Mouse (Mus musculus): ENCODE results near the gene Ndel1. TPM values are rescaled to one million over a fixed set of nuclear protein-coding genes. Genes with fewer than 3 reads are reported as not detected.

Gene Ndel1
- total and polyA plus RNA-seq, 2 experiments: 33.8 to 41.3 TPM

DNA sequence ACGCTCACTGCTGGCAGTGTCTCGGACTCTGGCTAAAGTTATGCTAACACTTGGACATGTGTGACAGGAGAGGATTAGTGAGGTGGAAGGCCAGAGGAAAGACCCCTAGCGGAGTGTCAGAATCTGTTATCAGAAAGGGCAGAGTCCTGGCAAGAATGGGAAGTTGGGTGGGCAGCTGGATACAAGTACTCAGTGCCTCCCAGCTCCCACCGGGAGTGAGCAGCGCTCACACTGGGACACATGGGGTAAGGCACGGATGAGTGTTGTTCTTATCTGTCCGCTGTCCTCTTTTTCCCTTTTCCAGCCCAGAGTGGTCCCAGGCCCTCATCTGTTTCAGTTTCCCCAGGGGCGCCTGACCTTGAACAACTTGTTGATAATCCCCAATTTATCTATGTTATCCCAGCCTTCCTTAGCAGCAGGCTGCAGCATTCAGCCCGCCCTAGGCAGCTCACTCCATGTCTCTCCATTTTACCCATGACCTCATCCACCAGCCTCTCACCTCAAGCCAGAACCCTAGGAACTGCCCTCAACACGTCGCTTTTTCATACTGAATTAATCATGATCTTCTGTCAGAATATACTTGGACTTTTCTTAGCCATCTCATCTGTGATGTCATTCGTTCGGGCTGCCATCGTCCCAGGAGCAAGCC is 91.1 kb downstream of the Ndel1 start:
- H3K79me2 ChIP-seq (ENCODE audit: control insufficient read depth, insufficient read depth, low read length): no peaks in the 10 kb centered on the region
- no peak for TF ChIP-seq CTCF (IDR thresholded peaks at IDR 0.05; ENCODE audit: low read depth, low read length)
- no peak for TF ChIP-seq POLR2A (IDR thresholded peaks at IDR 0.05; ENCODE audit: extremely low read depth, insufficient read depth, low read length)
- H3K27me3 ChIP-seq (ENCODE audit: control insufficient read depth, insufficient read depth, low read length): no peaks in the 10 kb centered on the region
- no peak overlapping the region for H3K27ac ChIP-seq (replicated peaks; ENCODE audit: insufficient read depth, low read depth, low read length)
- H3K4me1 ChIP-seq (ENCODE audit: control insufficient read depth, insufficient read depth, low read length): no peaks in the 10 kb centered on the region
- no peak overlapping the region for H3K9ac ChIP-seq (ENCODE audit: low read depth, low read length)
- WGBS: 84% methylated on average over 14 of the region's 14 CpGs
- no peaks in the 10 kb centered on the region; the same call in 1 of the 2 replicates for H3K36me3 ChIP-seq (ENCODE audit: control insufficient read depth, insufficient read depth, low read length)
- no peak for DNase-seq (ENCODE audit: extremely low read depth, low read depth, low spot score)
- no peak overlapping the region for H3K4me3 ChIP-seq (ENCODE audit: insufficient read depth, low read depth, low read length)

DNA sequence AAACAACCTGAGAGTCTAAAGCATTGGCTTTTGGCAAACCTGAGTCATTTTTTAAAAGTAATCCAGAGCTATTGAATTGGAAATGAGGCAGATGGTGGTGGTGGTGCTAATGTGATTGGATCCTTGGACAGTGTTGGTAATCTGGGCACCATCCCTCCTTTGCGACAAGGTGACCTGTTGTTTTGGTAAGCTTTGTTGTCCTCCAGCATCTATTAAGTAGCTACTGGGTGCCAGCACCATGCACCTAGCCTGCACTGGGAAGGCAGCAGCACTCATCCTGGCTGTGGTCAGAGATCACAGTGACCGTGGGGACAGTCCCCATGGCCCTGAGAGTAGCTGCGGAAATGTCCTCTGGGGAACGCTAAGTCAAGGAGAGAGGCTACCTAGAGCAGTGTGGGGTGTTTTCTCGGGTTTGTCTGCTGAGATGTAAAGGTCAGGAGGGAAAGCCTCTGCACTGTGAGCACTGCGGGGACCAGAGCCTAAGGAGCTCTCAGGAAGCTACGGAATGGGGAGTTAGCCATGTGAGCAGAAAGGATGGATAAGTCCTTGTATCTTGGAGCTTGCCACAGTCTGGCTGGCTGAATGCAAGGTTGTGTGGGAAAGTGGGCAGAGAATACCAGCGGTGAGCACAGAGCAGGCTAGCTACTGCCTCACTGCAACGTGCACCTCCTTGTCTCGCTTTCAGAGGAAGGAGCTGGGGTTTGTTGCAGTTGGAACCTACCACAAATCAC is 91.8 kb downstream of the Ndel1 start:
- Histone ChIP-seq H3K27ac (replicated peaks; ENCODE audit: insufficient read depth, low read depth, low read length) (no peak overlapping the region), H3K36me3 (ENCODE audit: control insufficient read depth, insufficient read depth, low read length) (no peaks in the 10 kb centered on the region; the same call in 1 of the 2 replicates), H3K4me1 (ENCODE audit: control insufficient read depth, insufficient read depth, low read length) (no peaks in the 10 kb centered on the region), H3K4me3 (ENCODE audit: insufficient read depth, low read depth, low read length) (no peak overlapping the region), H3K27me3 (ENCODE audit: control insufficient read depth, insufficient read depth, low read length) (no peaks in the 10 kb centered on the region), H3K9ac (ENCODE audit: low read depth, low read length) (no peak overlapping the region), H3K79me2 (ENCODE audit: control insufficient read depth, insufficient read depth, low read length) (no peaks in the 10 kb centered on the region)
- TF ChIP-seq POLR2A (IDR thresholded peaks at IDR 0.05; ENCODE audit: extremely low read depth, insufficient read depth, low read length) (no peak), CTCF (IDR thresholded peaks at IDR 0.05; ENCODE audit: low read depth, low read length) (no peak)
- no peak for DNase-seq (ENCODE audit: extremely low read depth, low read depth, low spot score)
- WGBS: 90% methylated on average over 10 of the region's 10 CpGs

DNA sequence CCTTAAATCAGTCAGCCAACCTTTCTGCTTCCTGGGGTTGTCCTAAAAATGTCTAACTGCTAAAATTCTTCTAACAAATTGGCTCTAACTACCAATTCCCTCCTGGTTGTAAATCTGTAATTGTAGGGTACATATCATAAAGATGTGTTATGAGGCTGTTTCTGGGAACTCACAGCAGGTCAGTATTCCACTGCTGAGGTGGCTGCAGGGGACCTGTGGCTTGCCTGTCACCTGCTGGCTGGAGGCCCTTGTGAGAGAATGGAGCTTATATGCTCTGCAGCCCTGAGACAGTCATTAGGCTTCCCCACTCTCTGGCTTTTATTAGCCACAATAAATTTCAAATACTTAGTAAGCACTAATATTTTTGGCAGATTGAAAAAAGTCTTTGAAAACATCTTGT is 92.8 kb downstream of the Ndel1 start:
- Histone ChIP-seq H3K79me2 (ENCODE audit: control insufficient read depth, insufficient read depth, low read length) (no peaks in the 10 kb centered on the region), H3K9ac (ENCODE audit: low read depth, low read length) (no peak overlapping the region), H3K36me3 (ENCODE audit: control insufficient read depth, insufficient read depth, low read length) (no peaks in the 10 kb centered on the region), H3K4me3 (ENCODE audit: insufficient read depth, low read depth, low read length) (no peak overlapping the region), H3K27me3 (ENCODE audit: control insufficient read depth, insufficient read depth, low read length) (no peaks in the 10 kb centered on the region), H3K4me1 (ENCODE audit: control insufficient read depth, insufficient read depth, low read length) (no peaks in the 10 kb centered on the region), H3K27ac (replicated peaks; ENCODE audit: insufficient read depth, low read depth, low read length) (no peak overlapping the region)
- DNase-seq (ENCODE audit: extremely low read depth, low read depth, low spot score): no peak
- no peak for TF ChIP-seq CTCF (IDR thresholded peaks at IDR 0.05; ENCODE audit: low read depth, low read length)
- no peak for TF ChIP-seq POLR2A (IDR thresholded peaks at IDR 0.05; ENCODE audit: extremely low read depth, insufficient read depth, low read length)

DNA sequence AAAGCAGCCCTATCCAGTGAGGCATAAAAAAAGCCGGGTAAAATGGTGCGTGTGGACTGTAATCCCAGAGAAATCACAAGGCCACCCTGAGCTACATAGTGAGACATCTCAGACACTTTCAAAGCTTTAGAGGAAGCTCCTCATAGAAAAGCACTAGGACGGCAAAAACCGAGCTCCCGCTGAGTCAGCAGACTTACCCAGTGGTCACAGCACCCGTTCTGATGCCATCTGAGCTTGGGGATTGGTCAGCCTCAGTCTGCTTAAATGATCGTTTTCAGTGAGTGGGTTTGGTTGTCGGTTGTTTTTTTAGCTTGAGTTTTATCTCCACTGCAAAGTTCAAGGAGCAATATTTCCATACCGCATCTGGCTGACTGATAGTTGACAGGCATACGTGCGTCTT is 93.7 kb downstream of the Ndel1 start:
- H3K4me3 ChIP-seq (ENCODE audit: insufficient read depth, low read depth, low read length): no peak overlapping the region
- 86% methylated on average over 11 of the region's 11 CpGs for WGBS
- H3K27me3 ChIP-seq (ENCODE audit: control insufficient read depth, insufficient read depth, low read length): no peaks in the 10 kb centered on the region
- H3K36me3 ChIP-seq (ENCODE audit: control insufficient read depth, insufficient read depth, low read length): no peaks in the 10 kb centered on the region
- no peak for DNase-seq (ENCODE audit: extremely low read depth, low read depth, low spot score)
- no peak overlapping the region for H3K9ac ChIP-seq (ENCODE audit: low read depth, low read length)
- no peak overlapping the region for H3K27ac ChIP-seq (replicated peaks; ENCODE audit: insufficient read depth, low read depth, low read length)
- no peaks in the 10 kb centered on the region for H3K79me2 ChIP-seq (ENCODE audit: control insufficient read depth, insufficient read depth, low read length)
- TF ChIP-seq POLR2A (IDR thresholded peaks at IDR 0.05; ENCODE audit: extremely low read depth, insufficient read depth, low read length) (no peak), CTCF (IDR thresholded peaks at IDR 0.05; ENCODE audit: low read depth, low read length) (no peak)
- no peaks in the 10 kb centered on the region for H3K4me1 ChIP-seq (ENCODE audit: control insufficient read depth, insufficient read depth, low read length)

DNA sequence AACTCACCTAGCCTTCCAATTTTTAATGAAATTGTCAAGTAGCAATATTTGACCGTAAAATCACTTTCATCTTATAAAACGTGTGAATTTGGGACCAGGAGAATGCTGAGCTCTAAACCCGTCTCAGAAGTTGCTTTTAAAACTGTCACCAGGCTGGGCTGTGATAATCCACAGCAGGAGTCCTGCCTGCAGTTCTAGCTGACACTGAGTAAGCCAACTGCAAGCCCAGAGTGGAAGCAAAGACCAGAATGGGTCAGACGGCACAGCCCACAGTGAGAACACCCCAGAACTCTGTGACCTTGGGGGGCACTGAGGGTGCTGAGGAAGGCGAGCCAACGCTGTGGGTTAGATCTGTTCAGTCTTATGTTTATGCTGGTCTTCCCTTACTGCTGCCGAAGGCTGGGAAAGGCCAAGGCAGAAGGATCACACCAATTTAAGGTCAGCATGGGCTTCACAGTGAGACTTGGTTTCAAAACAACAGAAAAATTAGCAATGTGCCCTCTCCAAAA is 95.5 kb downstream of the Ndel1 start:
- Histone ChIP-seq H3K27me3 (ENCODE audit: control insufficient read depth, insufficient read depth, low read length) (no peaks in the 10 kb centered on the region), H3K36me3 (ENCODE audit: control insufficient read depth, insufficient read depth, low read length) (no peaks in the 10 kb centered on the region), H3K4me1 (ENCODE audit: control insufficient read depth, insufficient read depth, low read length) (no peaks in the 10 kb centered on the region)

More for the DNA sequence above, 95.5 kb downstream of the Ndel1 start:
- Histone ChIP-seq H3K9ac (ENCODE audit: low read depth, low read length) (no peak overlapping the region), H3K27ac (replicated peaks; ENCODE audit: insufficient read depth, low read depth, low read length) (no peak overlapping the region), H3K79me2 (ENCODE audit: control insufficient read depth, insufficient read depth, low read length) (no peaks in the 10 kb centered on the region), H3K4me3 (ENCODE audit: insufficient read depth, low read depth, low read length) (no peak overlapping the region)
- WGBS: 91% methylated on average over 7 of the region's 7 CpGs
- DNase-seq (ENCODE audit: extremely low read depth, low read depth, low spot score): no peak
- TF ChIP-seq CTCF (IDR thresholded peaks at IDR 0.05; ENCODE audit: low read depth, low read length): no peak
- TF ChIP-seq POLR2A (IDR thresholded peaks at IDR 0.05; ENCODE audit: extremely low read depth, insufficient read depth, low read length): no peak

Other genes starting within 250 kb of the Ndel1 start
- gene Myh10, start 180.3 kb downstream of the Ndel1 start, total RNA-seq (2014; rRNA removed): 7.5 and 10.9 TPM in 2 replicates
- gene Myh10, start 180.3 kb downstream of the Ndel1 start, polyA plus RNA-seq (2012; rRNA removed): 3.0 and 4.4 TPM in 2 replicates
- under 0.01 and 0.07 TPM in 2 replicates for gene Rnf222, start 16.7 kb upstream of the Ndel1 start, total RNA-seq (2014; rRNA removed)
- 0.11 TPM in 1 of 2 replicates, not detected in the other for gene Rnf222, start 16.7 kb upstream of the Ndel1 start, polyA plus RNA-seq (2012; rRNA removed)
- 1,005 and 1,133 TPM in 2 replicates for gene Rpl26, start 29.7 kb upstream of the Ndel1 start, total RNA-seq (2014; rRNA removed)
- gene Rpl26, start 29.7 kb upstream of the Ndel1 start, polyA plus RNA-seq (2012; rRNA removed): 292 and 293 TPM in 2 replicates
- gene Odf4, start 55.2 kb upstream of the Ndel1 start, total RNA-seq (2014; rRNA removed): not detected in 2 replicates
- gene Odf4, start 55.2 kb upstream of the Ndel1 start, polyA plus RNA-seq (2012; rRNA removed): not detected in 2 replicates
- 2.4 and 3.2 TPM in 2 replicates for gene Arhgef15, start 85.6 kb upstream of the Ndel1 start, total RNA-seq (2014; rRNA removed)
- 11.7 and 14.8 TPM in 2 replicates for gene Arhgef15, start 85.6 kb upstream of the Ndel1 start, polyA plus RNA-seq (2012; rRNA removed)
- gene Slc25a35, start 96.3 kb upstream of the Ndel1 start, total RNA-seq (2014; rRNA removed): 0.28 and 0.81 TPM in 2 replicates
- 2.4 and 2.5 TPM in 2 replicates for gene Slc25a35, start 96.3 kb upstream of the Ndel1 start, polyA plus RNA-seq (2012; rRNA removed)
- 3.1 and 6.8 TPM in 2 replicates for gene Rangrf, start 103.3 kb upstream of the Ndel1 start, total RNA-seq (2014; rRNA removed)
- 5.5 and 6.1 TPM in 2 replicates for gene Rangrf, start 103.3 kb upstream of the Ndel1 start, polyA plus RNA-seq (2012; rRNA removed)
- 7.0 and 9.4 TPM in 2 replicates for gene Pfas, start 136.6 kb upstream of the Ndel1 start, total RNA-seq (2014; rRNA removed)
- 4.9 and 5.0 TPM in 2 replicates for gene Pfas, start 136.6 kb upstream of the Ndel1 start, polyA plus RNA-seq (2012; rRNA removed)
- gene Ctc1, start 144.1 kb upstream of the Ndel1 start, total RNA-seq (2014; rRNA removed): 2.6 and 5.0 TPM in 2 replicates
- 8.1 and 12.5 TPM in 2 replicates for gene Ctc1, start 144.1 kb upstream of the Ndel1 start, polyA plus RNA-seq (2012; rRNA removed)
- gene Aurkb, start 173.8 kb upstream of the Ndel1 start, total RNA-seq (2014; rRNA removed): 0.37 and 1.2 TPM in 2 replicates
- gene Aurkb, start 173.8 kb upstream of the Ndel1 start, polyA plus RNA-seq (2012; rRNA removed): 0.34 and 0.66 TPM in 2 replicates
- gene Borcs6, start 187.9 kb upstream of the Ndel1 start, total RNA-seq (2014; rRNA removed): 6.1 and 6.5 TPM in 2 replicates
- 10.5 and 11.2 TPM in 2 replicates for gene Borcs6, start 187.9 kb upstream of the Ndel1 start, polyA plus RNA-seq (2012; rRNA removed)
- gene Tmem107, start 198.9 kb upstream of the Ndel1 start, total RNA-seq (2014; rRNA removed): 1.8 and 2.2 TPM in 2 replicates
- gene Tmem107, start 198.9 kb upstream of the Ndel1 start, polyA plus RNA-seq (2012; rRNA removed): 3.3 and 4.7 TPM in 2 replicates
- 5.2 and 6.4 TPM in 2 replicates for gene Vamp2, start 216.6 kb upstream of the Ndel1 start, total RNA-seq (2014; rRNA removed)
- gene Vamp2, start 216.6 kb upstream of the Ndel1 start, polyA plus RNA-seq (2012; rRNA removed): 21.7 and 36.9 TPM in 2 replicates
- gene Per1, start 223.4 kb upstream of the Ndel1 start, total RNA-seq (2014; rRNA removed): 8.0 and 9.0 TPM in 2 replicates
- gene Per1, start 223.4 kb upstream of the Ndel1 start, polyA plus RNA-seq (2012; rRNA removed): 4.6 and 6.9 TPM in 2 replicates
- not detected in 2 replicates for gene Hes7, start 248.5 kb upstream of the Ndel1 start, total RNA-seq (2014; rRNA removed)
- 0.05 TPM in 1 of 2 replicates, not detected in the other for gene Hes7, start 248.5 kb upstream of the Ndel1 start, polyA plus RNA-seq (2012; rRNA removed)